Mouse (Mus musculus) megakaryocyte, embryonic 14.5 days (primary cell): Measurements from ENCODE around the gene Ttc3.

Source experiments
- FLI1 ChIP-seq: IDR thresholded peaks from 2 replicates; pipeline ENCODE4 v1.6.1; 2012; ENCODE audit warnings: low read length, inconsistent platforms, mixed read lengths
- GATA1 ChIP-seq: IDR thresholded peaks from 3 replicates; pipeline ENCODE4 v1.6.1; 2012; ENCODE audit warnings: mixed read lengths, low read length, inconsistent platforms, borderline replicate concordance

DNA sequence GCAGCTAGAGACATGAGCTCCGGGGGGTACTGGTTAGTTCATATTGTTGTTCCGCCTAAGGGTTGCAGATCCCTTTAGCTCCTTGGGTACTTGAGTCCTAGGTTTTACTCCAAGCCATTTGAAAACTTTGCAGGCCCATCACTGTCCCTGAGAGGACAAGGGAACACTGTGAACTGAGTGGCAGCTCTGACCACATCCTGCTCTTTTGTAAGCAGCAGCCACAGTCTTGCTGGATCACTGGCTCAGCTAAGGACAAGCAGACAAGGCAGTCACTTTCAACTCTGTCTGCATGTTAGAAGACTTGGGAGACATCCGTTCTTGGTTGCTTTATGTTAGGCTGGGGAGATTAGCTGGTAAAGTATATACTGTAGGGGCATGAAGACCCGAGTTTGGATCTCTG lies 6.6 kb upstream of the Ttc3 start:
- TF ChIP-seq GATA1 (no peak), FLI1 (no peak)
